Mouse (Mus musculus) ES-Bruce4 (cell line): ENCODE data around the gene Sh3bgrl3.

ENCODE experiments used
- CTCF ChIP-seq: IDR thresholded peaks from one replicate; pipeline ENCODE4 v1.8.1; 2011; ENCODE audit warnings: low read depth, low read length
- EP300 ChIP-seq: IDR thresholded peaks from 2 replicates; pipeline ENCODE4 v1.6.1; 2011; ENCODE audit warnings: low read depth, low read length; ENCODE audit not compliant: insufficient read depth
- POLR2A ChIP-seq: IDR thresholded peaks from one replicate; pipeline ENCODE4 v1.8.1; 2011; ENCODE audit warnings: low read length; ENCODE audit not compliant: insufficient read depth

DNA sequence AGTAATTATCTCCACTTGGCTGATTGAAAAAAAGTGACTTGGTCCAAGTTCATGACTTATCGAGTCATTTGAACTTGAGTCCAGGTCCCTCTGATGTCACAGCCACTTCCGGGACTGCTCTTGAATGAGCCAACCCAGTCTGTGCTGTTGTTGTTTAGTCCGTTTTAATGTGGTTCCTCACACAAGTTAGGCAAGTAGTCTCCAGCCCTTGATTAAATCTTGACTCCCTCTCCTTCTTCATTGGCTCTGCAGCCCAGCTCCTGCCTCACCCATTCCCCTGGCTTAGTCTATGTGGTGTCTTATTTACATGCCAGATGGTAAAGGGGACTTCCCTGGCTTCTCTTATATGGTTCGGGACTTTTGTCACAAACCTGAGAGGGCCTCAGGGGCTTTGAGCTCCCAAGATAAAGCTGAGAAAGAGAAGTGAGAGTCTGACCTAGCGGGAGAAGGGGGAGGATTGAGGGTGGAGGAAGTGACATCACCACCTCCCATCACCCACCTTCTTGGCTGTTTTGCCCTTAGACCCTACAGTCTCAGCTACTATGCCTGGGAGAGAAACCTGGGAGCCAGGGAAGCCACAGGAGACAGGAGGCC, 31.5 kb downstream of the Sh3bgrl3 start:
- TF ChIP-seq CTCF: no peak
- no peak for TF ChIP-seq POLR2A
- no peak for TF ChIP-seq EP300
